Mouse (Mus musculus) limb, embryonic 12.5 days (tissue): ENCODE data around the gene 4930564D02Rik. TPM values are rescaled to one million over a fixed set of nuclear protein-coding genes. Genes with fewer than 3 reads are reported as not detected.

ENCODE experiments used
- ATAC-seq: fragments of 200-750 bp; cut with Nextera tagmentation; 2 replicates; pipeline ENCODE4 v1.8.0; 2017; ENCODE audit warnings: low read depth, moderate TSS enrichment; ENCODE audit not compliant: insufficient number of reproducible peaks, insufficient read depth, low FRiP score, low TSS enrichment
- H3K27ac ChIP-seq: fragments of 300-500 bp; sonication (generic); 2 replicates; pipeline ENCODE4 v1.5.1; 2016; ENCODE audit warnings: mild to moderate bottlenecking, moderate library complexity
- H3K27me3 ChIP-seq: fragments of 300-500 bp; sonication (generic); 2 replicates; pipeline ENCODE4 v1.6.1; 2016; ENCODE audit warnings: mild to moderate bottlenecking, moderate library complexity
- H3K36me3 ChIP-seq: fragments of 300-500 bp; sonication (generic); 2 replicates; pipeline ENCODE4 v1.6.1; 2016; ENCODE audit warnings: mild to moderate bottlenecking, moderate library complexity
- H3K4me1 ChIP-seq: fragments of 300-500 bp; sonication (generic); replicated peaks from 2 replicates; pipeline ENCODE4 v1.6.1; 2016
- H3K4me2 ChIP-seq: fragments of 300-500 bp; sonication (generic); 2 replicates; pipeline ENCODE4 v1.6.1; 2016; ENCODE audit warnings: mild to moderate bottlenecking, moderate library complexity
- H3K4me3 ChIP-seq: fragments of 300-500 bp; sonication (generic); replicated peaks from 2 replicates; pipeline ENCODE4 v1.5.1; 2016; ENCODE audit warnings: mild to moderate bottlenecking
- H3K9ac ChIP-seq: fragments of 300-500 bp; sonication (generic); replicated peaks from 2 replicates; pipeline ENCODE4 v1.6.1; 2016; ENCODE audit warnings: mild to moderate bottlenecking, moderate library complexity
- H3K9me3 ChIP-seq: fragments of 300-500 bp; sonication (generic); 2 replicates; pipeline ENCODE4 v1.6.1; 2016; ENCODE audit warnings: mild to moderate bottlenecking, moderate library complexity
- WGBS: fragments of 180-500 bp; shearing (Covaris S2); methylation state at CpG from one replicate; pipeline ENCODE4 v1.1.7; 2016; 5-methylcytosine and 5-hydroxymethylcytosine counted together
- polyA plus RNA-seq: library from polyadenylated mRNA; unstranded; fragments of >200 nt; fragmentation: Nextera tagmentation; extraction: Ambion mirVana; gene quantifications from 2 replicates; pipeline ENCODE4 v1.2.1, GENCODE M21; 2016

Gene 4930564D02Rik
- polyA plus RNA-seq, 1 experiment from 2014 or later = not detected

DNA sequence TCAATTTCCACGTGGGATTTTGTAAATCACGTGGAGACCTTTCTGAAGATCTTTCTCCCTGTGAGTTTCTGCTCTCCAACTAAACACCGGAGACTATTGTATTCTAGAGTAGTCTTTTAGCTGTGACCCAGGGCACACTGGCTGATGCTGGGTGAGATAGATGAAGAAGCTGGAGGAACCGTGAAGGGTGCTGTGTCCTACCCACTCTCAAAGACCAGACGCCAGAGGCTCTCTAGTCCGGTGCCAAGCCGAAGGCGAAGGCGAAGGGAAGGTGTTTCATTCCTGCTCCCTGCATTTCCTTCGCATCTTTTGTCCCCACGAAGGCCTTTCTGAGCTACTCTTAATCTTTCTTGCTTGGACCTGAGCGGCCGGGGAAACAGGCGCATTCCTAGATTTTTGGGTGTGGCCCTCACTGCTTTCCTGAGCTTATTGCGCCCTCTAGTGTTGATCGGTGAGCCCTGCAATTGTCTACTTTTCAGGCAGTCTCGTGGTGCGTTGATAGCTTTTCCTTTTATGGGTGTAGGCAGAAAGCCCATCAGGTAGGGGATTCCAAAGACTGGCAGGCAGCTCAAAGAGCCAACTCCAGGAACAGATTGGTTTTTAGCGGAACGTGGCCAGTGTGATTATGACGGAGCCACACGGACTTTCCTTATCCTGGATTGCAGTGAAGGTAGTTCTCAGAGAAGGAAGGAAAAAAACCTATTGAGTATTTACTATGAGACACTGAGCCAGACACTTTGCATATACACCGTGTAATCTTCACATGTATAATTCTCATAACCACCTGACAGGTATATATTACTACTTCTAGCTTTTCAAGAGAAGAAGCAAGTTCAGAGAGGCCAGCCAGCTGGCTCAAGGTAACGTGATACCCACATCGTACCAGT lies 7.8 kb upstream of the 4930564D02Rik start:
- H3K9me3 ChIP-seq = no peaks in the 10 kb centered on the region
- H3K27me3 ChIP-seq = no peaks in the 10 kb centered on the region
- H3K4me2 ChIP-seq = peak overlapping the region; percentile 50
- no peaks in the 10 kb centered on the region for H3K36me3 ChIP-seq
- 0 out of 2 replicates have a peak overlapping the region, but pooled peaks have one; percentile 24 for H3K9ac ChIP-seq
- no peak for ATAC-seq
- WGBS = 15% methylated on average over 25 of the region's 25 CpGs
- peaks cover 34% of the 10 kb centered on the region for H3K4me1 ChIP-seq
- peak overlapping the region; percentile 26 for H3K4me3 ChIP-seq
- no peak overlapping the region for H3K27ac ChIP-seq

DNA sequence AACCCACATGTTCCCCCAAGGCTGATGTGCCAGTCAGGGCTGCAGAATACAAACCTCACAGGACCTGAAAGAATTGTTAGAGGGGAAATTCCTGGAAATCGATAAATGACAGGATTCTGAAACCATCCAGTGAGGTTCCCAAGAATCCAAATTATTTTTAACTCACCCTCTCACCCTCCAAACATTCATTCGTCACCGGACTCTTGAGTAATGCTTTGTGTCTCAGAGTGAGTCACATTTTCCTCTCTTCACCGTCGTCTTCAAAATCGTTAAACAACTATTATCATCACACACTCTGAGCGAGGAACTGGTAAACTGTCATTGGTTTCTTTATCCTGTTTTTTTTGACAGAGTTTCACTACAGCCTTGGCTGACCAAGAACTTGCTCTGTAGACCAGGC lies 6.7 kb upstream of the 4930564D02Rik start:
- H3K4me2 ChIP-seq = no peak overlapping the region
- no peak for ATAC-seq
- no peaks in the 10 kb centered on the region for H3K9me3 ChIP-seq
- H3K4me3 ChIP-seq = no peak overlapping the region
- H3K36me3 ChIP-seq = no peaks in the 10 kb centered on the region
- H3K27ac ChIP-seq = no peak overlapping the region
- WGBS = 73% methylated on average over 7 of the region's 7 CpGs
- H3K27me3 ChIP-seq = no peaks in the 10 kb centered on the region
- no peak overlapping the region for H3K9ac ChIP-seq
- peaks cover 34% of the 10 kb centered on the region for H3K4me1 ChIP-seq

DNA sequence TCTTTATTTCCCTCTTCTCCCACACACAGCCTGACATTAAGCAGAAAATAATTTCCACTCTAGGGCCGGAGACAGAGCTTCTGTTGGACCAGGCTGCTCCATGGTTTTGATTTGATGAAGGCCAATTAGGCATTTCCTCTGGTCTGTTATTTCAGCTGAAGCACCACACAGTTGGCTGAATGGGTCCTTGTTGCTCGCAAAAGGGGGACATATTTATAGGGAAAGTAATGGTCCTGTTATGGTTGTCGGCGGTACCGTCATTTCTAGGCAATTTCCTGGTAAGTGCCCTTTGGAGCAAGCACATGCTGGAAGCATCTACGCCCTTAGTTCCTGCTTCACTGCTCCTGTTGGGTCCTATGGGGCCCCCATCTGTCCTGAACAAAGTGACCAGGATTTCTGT lies 5.7 kb upstream of the 4930564D02Rik start:
- H3K27me3 ChIP-seq = no peaks in the 10 kb centered on the region
- H3K4me3 ChIP-seq = no peak overlapping the region
- peaks cover 34% of the 10 kb centered on the region for H3K4me1 ChIP-seq
- ATAC-seq = no peak
- H3K9me3 ChIP-seq = no peaks in the 10 kb centered on the region
- H3K9ac ChIP-seq = 0 out of 2 replicates have a peak overlapping the region, but pooled peaks have one; percentile 18
- WGBS = 15% methylated on average over 6 of the region's 6 CpGs
- H3K27ac ChIP-seq = peak overlapping the region; percentile 88
- peak overlapping the region; percentile 35 for H3K4me2 ChIP-seq
- H3K36me3 ChIP-seq = no peaks in the 10 kb centered on the region

DNA sequence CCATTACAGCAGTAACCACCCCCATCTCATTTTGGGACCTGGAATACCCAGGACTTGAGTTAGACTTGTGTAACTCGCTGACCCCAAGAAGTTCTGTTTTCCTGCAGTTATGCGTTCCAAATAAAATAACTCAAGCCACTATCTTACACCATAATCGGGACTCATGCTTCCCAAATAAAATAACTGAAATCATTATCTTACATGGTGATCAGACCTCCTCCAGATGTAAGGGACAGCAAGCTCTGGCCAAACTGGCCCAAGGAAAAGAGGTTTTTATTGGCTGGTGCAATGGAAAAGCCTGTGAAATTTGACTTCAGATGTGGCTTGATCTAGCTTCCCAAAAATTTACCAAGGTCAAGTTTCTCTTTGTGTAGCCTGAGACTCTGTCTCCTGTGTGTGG lies 5.1 kb upstream of the 4930564D02Rik start:
- Histone ChIP-seq H3K9ac (no peak overlapping the region), H3K9me3 (no peaks in the 10 kb centered on the region), H3K4me2 (no peak overlapping the region), H3K4me3 (no peak overlapping the region), H3K36me3 (no peaks in the 10 kb centered on the region), H3K27ac (peak overlapping the region; percentile 88), H3K4me1 (peaks cover 34% of the 10 kb centered on the region), H3K27me3 (no peaks in the 10 kb centered on the region)
- WGBS = 79% methylated on average over 3 of the region's 3 CpGs
- ATAC-seq = no peak

DNA sequence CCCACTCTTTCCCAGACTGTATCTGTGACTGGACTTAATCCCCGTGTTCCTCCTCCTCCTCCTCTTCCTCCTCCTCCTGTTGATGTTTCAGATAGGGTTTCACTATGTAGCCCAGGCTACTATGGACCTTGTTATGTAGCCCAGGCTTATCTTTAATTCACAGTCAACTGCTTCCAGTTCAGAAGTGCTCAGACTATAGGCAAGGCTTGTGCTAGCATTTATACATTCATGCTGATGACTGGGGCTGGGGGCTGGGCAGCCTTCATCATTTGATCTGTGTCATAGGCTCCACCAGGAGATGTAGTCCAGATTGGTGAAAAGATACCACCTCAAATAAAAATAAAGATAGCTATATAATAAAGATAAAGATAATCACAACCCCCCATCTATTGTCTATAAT lies 4.7 kb upstream of the 4930564D02Rik start:
- H3K9me3 ChIP-seq = no peaks in the 10 kb centered on the region
- H3K27ac ChIP-seq = peak overlapping the region; percentile 88
- no peaks in the 10 kb centered on the region for H3K36me3 ChIP-seq
- no peak for ATAC-seq
- H3K27me3 ChIP-seq = no peaks in the 10 kb centered on the region
- no peak overlapping the region for H3K4me2 ChIP-seq
- no peak overlapping the region for H3K4me3 ChIP-seq
- peaks cover 36% of the 10 kb centered on the region for H3K4me1 ChIP-seq
- no peak overlapping the region for H3K9ac ChIP-seq
- 63% methylated on average over 1 of the region's 1 CpGs for WGBS

DNA sequence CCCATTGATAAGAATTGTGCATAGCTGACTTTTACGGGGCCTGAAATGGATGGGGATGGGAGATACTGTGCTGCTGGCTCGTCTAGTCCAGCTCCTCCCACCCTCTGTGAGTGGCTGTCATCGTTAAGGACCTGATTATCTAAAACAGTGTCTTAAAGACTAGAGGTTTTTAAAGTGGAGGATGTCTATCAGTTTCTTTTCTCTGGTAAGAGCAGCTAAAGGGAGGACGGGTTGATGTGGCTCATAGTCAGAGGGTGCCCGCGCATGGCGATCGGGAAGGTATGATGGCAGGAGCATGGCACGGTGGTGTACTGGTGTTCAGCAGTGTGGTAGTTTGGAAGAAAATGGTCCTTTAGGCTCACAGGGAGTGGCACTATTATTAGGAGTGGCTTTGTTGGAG lies 4.0 kb upstream of the 4930564D02Rik start:
- Histone ChIP-seq H3K27ac (0 out of 2 replicates have a peak overlapping the region, but pooled peaks have one; percentile 29), H3K9ac (no peak overlapping the region), H3K4me2 (no peak overlapping the region), H3K4me1 (peaks cover 42% of the 10 kb centered on the region), H3K4me3 (no peak overlapping the region), H3K9me3 (no peaks in the 10 kb centered on the region), H3K36me3 (no peaks in the 10 kb centered on the region), H3K27me3 (no peaks in the 10 kb centered on the region)
- no peak for ATAC-seq
- WGBS = 78% methylated on average over 9 of the region's 9 CpGs

DNA sequence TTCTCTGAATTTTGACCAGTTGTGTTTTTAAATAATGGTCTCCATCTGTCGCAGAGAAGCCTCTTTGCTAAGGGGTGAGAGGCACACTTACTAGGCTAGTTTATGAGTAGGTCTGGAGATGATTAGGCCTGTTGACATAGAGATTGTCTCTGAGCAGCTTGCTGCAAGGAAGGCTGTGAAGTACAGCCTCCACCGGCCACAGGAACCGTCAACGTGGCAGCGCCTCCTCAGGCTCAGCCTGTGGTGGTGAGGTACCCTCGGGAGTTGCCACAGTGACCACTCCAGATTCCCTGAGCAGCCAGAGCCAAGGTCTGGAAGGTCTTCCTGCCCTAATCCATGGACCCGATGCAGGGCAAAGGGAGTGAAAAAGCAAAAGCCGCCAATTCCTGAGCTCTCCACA lies 3.9 kb downstream of the 4930564D02Rik start:
- H3K9ac ChIP-seq = no peak overlapping the region; the same call in 1 of the 2 replicates
- H3K4me1 ChIP-seq = peaks cover 28% of the 10 kb centered on the region
- H3K27me3 ChIP-seq = no peaks in the 10 kb centered on the region
- no peak overlapping the region for H3K4me3 ChIP-seq
- H3K9me3 ChIP-seq = no peaks in the 10 kb centered on the region
- 25% methylated on average over 8 of the region's 8 CpGs for WGBS
- H3K4me2 ChIP-seq = peak overlapping the region; percentile 37
- H3K27ac ChIP-seq = peak overlapping the region; percentile 83
- no peaks in the 10 kb centered on the region for H3K36me3 ChIP-seq
- ATAC-seq = peak; percentile 75

DNA sequence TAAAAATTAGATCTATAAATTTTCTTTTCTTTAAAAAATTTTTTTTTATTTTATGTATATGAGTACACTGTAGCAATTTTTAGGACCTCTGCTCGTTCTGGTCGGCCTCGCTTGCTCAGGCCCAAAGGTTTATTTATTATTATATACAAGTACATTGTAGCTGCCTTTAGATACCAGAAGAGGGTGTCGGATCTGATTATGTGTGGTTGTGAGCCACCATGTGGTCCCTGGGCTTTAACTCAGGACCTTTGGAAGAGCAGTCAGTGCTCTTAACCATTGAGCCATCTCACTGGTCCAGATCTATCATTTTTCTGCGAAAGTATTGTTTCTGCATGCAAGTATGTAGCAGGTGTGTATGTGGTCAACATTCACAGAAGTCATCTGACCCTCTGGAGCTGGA lies 4.6 kb downstream of the 4930564D02Rik start:
- Histone ChIP-seq H3K9me3 (no peaks in the 10 kb centered on the region), H3K36me3 (no peaks in the 10 kb centered on the region), H3K4me2 (no peak overlapping the region), H3K27ac (no peak overlapping the region), H3K27me3 (no peaks in the 10 kb centered on the region), H3K9ac (no peak overlapping the region), H3K4me1 (peaks cover 28% of the 10 kb centered on the region), H3K4me3 (no peak overlapping the region)
- ATAC-seq = no peak
- WGBS = 91% methylated on average over 5 of the region's 5 CpGs

DNA sequence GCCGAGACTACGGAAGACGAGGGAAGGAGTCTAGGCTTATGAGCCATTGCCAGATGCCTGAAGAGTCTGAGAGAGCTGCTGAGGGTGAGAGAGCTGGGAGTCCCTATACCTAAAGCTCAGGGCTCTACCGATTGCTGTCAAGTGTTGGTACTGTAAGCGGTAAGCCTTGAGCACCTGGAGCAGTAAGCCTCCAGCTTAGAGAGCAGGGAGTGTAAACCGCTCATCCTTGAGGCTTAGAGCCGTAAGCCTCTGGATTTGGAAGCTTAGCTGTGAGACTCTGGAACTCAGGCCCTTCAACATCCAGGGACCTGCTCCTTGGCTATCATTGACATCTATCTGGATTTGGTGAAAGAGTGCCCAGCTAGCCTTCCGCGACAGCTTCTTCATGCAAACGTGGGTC lies 5.9 kb downstream of the 4930564D02Rik start:
- Histone ChIP-seq H3K4me1 (peaks cover 21% of the 10 kb centered on the region), H3K9me3 (no peaks in the 10 kb centered on the region), H3K4me2 (no peak overlapping the region), H3K36me3 (no peaks in the 10 kb centered on the region), H3K27ac (no peak overlapping the region), H3K4me3 (no peak overlapping the region), H3K27me3 (no peaks in the 10 kb centered on the region), H3K9ac (no peak overlapping the region)
- no peak for ATAC-seq
- 90% methylated on average over 10 of the region's 10 CpGs for WGBS

DNA sequence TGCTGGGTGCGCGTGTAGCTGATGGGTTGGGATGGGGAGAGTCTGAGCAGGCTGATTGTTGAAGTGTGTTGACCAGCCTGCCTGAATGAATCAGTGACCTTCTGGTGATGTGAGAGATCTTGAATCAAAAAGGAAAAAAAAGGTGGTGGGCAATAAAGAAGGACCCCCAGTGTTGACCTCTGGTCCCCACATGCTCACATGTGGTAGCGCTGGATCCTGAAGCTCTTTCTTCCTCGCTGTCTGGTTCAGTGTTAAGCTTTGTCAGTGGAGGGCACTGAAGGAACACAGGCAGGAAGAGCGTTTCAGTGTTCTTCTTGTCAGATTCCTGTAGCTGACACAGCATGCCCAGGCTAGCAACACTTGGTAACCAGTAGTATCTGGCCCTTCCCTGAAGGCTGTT lies 9.2 kb downstream of the 4930564D02Rik start:
- ATAC-seq = no peak
- Histone ChIP-seq H3K27ac (no peak overlapping the region), H3K9me3 (no peaks in the 10 kb centered on the region), H3K27me3 (no peaks in the 10 kb centered on the region), H3K9ac (no peak overlapping the region), H3K36me3 (no peaks in the 10 kb centered on the region), H3K4me1 (peaks cover 10% of the 10 kb centered on the region), H3K4me3 (no peak overlapping the region), H3K4me2 (no peak overlapping the region)
- WGBS = 89% methylated on average over 5 of the region's 5 CpGs

DNA sequence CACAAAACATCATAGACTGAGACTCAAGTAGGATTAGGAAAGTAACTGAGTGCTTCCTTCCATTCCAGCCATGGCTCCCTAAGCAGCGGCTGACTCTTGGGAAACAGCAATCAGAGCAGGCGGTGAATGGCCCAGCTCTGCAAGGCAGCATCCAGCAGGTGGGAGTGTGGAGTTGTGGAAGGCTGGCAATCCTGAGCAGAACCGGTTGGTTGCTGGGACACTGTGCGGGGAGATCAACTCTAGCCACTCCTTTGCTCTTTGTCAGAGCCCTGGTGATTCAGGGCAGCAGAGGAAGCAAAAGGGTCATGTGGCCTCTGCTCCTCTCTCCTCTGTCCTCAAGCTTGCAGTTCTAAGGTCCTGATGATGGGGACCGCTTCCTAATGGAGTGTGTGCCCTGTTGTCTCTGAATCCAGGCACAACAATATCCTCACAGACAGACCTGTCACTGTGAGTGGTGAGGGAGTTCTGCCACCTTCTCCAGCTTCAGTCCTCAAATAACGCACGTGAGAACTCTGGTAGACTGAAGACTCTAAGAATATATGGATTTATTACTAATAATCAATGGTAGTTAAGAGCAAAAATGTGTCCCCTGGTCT lies 11.7 kb downstream of the 4930564D02Rik start:
- no peaks in the 10 kb centered on the region for H3K27me3 ChIP-seq
- H3K4me2 ChIP-seq = no peak overlapping the region
- H3K4me3 ChIP-seq = no peak overlapping the region
- no peaks in the 10 kb centered on the region for H3K36me3 ChIP-seq
- 19% methylated on average over 7 of the region's 7 CpGs for WGBS
- H3K9me3 ChIP-seq = no peaks in the 10 kb centered on the region
- peaks cover 9% of the 10 kb centered on the region for H3K4me1 ChIP-seq
- H3K9ac ChIP-seq = no peak overlapping the region
- H3K27ac ChIP-seq = no peak overlapping the region
- peak; percentile 89 for ATAC-seq
